Mouse (Mus musculus): Measurements from ENCODE around the gene Nme8. TPM values are rescaled to one million over a fixed set of nuclear protein-coding genes. Genes with fewer than 3 reads are reported as not detected.

Gene Nme8
- polyA plus RNA-seq, 1 experiment: not detected

- no peaks in the 10 kb centered on the region for H3K4me1 ChIP-seq (ENCODE audit: control insufficient read depth, insufficient read depth, low read length)
- H3K27ac ChIP-seq (ENCODE audit: insufficient read depth, low read length): no peak overlapping the region
- no peak overlapping the region for H3K4me3 ChIP-seq (replicated peaks; ENCODE audit: insufficient read depth, low read depth, low read length)
- no peak for TF ChIP-seq POLR2A (IDR thresholded peaks at IDR 0.05; ENCODE audit: borderline replicate concordance, insufficient read depth, low read length)
- no peak for TF ChIP-seq CTCF (IDR thresholded peaks at IDR 0.05; ENCODE audit: borderline replicate concordance, insufficient read depth, low read depth, low read length)
- no peaks in the 10 kb centered on the region for H3K27me3 ChIP-seq (ENCODE audit: control insufficient read depth, insufficient read depth, low read length)
- no peak for DNase-seq
These were observed 92.7 kb downstream of the Nme8 start for GRCm38 (mm10) chr13:19604916-19605315.

DNA sequence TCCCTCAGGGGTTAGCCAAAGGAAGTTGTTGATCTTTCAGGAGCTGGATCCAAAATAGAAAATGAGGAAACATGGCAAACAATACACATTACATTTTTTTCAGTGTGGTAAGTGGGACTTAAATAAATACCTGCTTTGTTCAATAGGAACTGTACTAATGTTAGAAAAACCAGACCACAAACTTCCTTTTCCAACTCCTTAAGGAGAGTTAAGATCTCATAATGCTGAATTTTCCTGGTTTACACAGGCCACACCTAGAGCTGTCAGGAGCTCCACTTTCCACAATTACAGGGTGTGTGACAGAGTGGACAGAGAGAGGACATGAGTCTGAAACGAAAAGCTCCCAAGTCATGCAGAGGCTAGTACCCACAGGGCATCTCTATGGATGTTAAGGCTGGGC lies 93.9 kb downstream of the Nme8 start:
- no peak overlapping the region for H3K27ac ChIP-seq (ENCODE audit: insufficient read depth, low read length)
- WGBS: 81% methylated on average over 1 of the region's 1 CpGs
- DNase-seq: no peak
- TF ChIP-seq CTCF (IDR thresholded peaks at IDR 0.05; ENCODE audit: borderline replicate concordance, insufficient read depth, low read depth, low read length): no peak
- no peak for TF ChIP-seq POLR2A (IDR thresholded peaks at IDR 0.05; ENCODE audit: borderline replicate concordance, insufficient read depth, low read length)
- no peak overlapping the region for H3K4me3 ChIP-seq (replicated peaks; ENCODE audit: insufficient read depth, low read depth, low read length)
- H3K4me1 ChIP-seq (ENCODE audit: control insufficient read depth, insufficient read depth, low read length): no peaks in the 10 kb centered on the region; the same call in 1 of the 2 replicates
- H3K27me3 ChIP-seq (ENCODE audit: control insufficient read depth, insufficient read depth, low read length): no peaks in the 10 kb centered on the region

GRCm38 (mm10) chr13:19602531-19602930 lies 95.1 kb downstream of the Nme8 start:
- WGBS: 74% methylated on average over 1 of the region's 1 CpGs
- H3K27ac ChIP-seq (ENCODE audit: insufficient read depth, low read length): no peak overlapping the region
- no peak overlapping the region for H3K4me3 ChIP-seq (replicated peaks; ENCODE audit: insufficient read depth, low read depth, low read length)
- no peaks in the 10 kb centered on the region for H3K27me3 ChIP-seq (ENCODE audit: control insufficient read depth, insufficient read depth, low read length)
- TF ChIP-seq CTCF (IDR thresholded peaks at IDR 0.05; ENCODE audit: borderline replicate concordance, insufficient read depth, low read depth, low read length) (no peak), POLR2A (IDR thresholded peaks at IDR 0.05; ENCODE audit: borderline replicate concordance, insufficient read depth, low read length) (no peak)
- H3K4me1 ChIP-seq (ENCODE audit: control insufficient read depth, insufficient read depth, low read length): peaks cover 1% of the 10 kb centered on the region; the same call in 1 of the 2 replicates
- DNase-seq: no peak

GRCm38 (mm10) chr13:19599242-19599641 lies 98.4 kb downstream of the Nme8 start:
- no peak for DNase-seq
- Histone ChIP-seq H3K4me3 (replicated peaks; ENCODE audit: insufficient read depth, low read depth, low read length) (no peak overlapping the region), H3K27me3 (ENCODE audit: control insufficient read depth, insufficient read depth, low read length) (no peaks in the 10 kb centered on the region), H3K27ac (ENCODE audit: insufficient read depth, low read length) (no peak overlapping the region), H3K4me1 (ENCODE audit: control insufficient read depth, insufficient read depth, low read length) (peaks cover 3% of the 10 kb centered on the region; the same call in 1 of the 2 replicates)
- 19% methylated on average over 6 of the region's 6 CpGs for WGBS
- TF ChIP-seq CTCF (IDR thresholded peaks at IDR 0.05; ENCODE audit: borderline replicate concordance, insufficient read depth, low read depth, low read length): no peak
- no peak for TF ChIP-seq POLR2A (IDR thresholded peaks at IDR 0.05; ENCODE audit: borderline replicate concordance, insufficient read depth, low read length)

GRCm38 (mm10) chr13:19595141-19595540 lies 102.5 kb downstream of the Nme8 start:
- Histone ChIP-seq H3K4me3 (replicated peaks; ENCODE audit: insufficient read depth, low read depth, low read length) (no peak overlapping the region), H3K27ac (ENCODE audit: insufficient read depth, low read length) (no peak overlapping the region), H3K4me1 (ENCODE audit: control insufficient read depth, insufficient read depth, low read length) (peaks cover 3% of the 10 kb centered on the region; the same call in 1 of the 2 replicates), H3K27me3 (ENCODE audit: control insufficient read depth, insufficient read depth, low read length) (no peaks in the 10 kb centered on the region)
- WGBS: 65% methylated on average over 1 of the region's 1 CpGs
- peak; percentile 28 to 52 for DNase-seq
- TF ChIP-seq POLR2A (IDR thresholded peaks at IDR 0.05; ENCODE audit: borderline replicate concordance, insufficient read depth, low read length) (no peak), CTCF (IDR thresholded peaks at IDR 0.05; ENCODE audit: borderline replicate concordance, insufficient read depth, low read depth, low read length) (no peak)

Other genes starting within 250 kb of the Nme8 start
- 175 and 181 TPM in 2 replicates for gene Epdr1, start 77.9 kb downstream of the Nme8 start, polyA plus RNA-seq (2012; rRNA removed)
- 2.8 and 4.0 TPM in 2 replicates for gene Sfrp4, start 74.7 kb downstream of the Nme8 start, polyA plus RNA-seq (2012; rRNA removed)
- not detected in 2 replicates for gene Gpr141, start 126.5 kb upstream of the Nme8 start, polyA plus RNA-seq (2012; rRNA removed)

All from cerebellum, adult 2 months (tissue).